In the genomic region with DNA sequence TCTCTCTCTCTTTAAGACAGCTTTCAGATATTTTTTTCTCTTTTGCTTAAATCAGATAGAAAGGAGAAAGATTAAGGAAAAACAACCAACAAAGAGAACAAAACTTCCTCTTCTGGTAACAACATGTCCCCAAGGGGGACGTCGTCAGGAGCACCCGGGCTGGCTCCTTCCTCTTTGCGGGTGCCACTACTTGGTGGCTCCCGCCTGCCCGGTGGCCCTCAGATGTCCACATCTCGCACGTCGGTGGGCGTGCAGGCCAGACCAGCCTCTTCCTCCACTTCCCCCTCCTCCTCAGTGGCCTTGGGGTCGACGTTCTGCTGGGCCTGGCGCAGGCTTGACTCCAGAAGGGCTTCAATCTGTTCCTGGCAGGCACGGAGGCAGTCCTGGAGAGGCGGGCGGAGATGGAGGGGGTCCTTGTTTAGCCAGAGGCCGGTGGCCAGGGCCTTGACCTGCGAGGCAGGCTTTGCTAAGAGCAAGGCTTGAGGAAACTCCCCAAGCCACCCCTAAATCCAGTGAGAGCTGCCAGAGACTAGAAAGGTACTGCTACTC, we compare ENCODE assay signal across 12 mouse cellular contexts. TPM values are rescaled to one million over a fixed set of nuclear protein-coding genes. Genes with fewer than 3 reads are reported as not detected.
DNase-seq lines count a peak whose midpoint lies in the region; ATAC-seq lines count a peak whose summit lies in the region.
"Had no signal": no experiment of that assay in that cellular context is flagged by ENCODE, and none has a peak within 500 bp of the region (broad histone marks: within the 10 kb centered on the region; RNA-seq: fewer than 3 reads in every experiment).

No protein-coding gene starts in this region.

- H3K9me3 ChIP-seq in heart, embryonic 10.5 days, result no peaks in the 10 kb centered on the region
- H3K9me3 ChIP-seq in heart, embryonic 12.5 days (replicated peaks), result no peaks in the 10 kb centered on the region
- no peaks in the 10 kb centered on the region for H3K9me3 ChIP-seq in limb, embryonic 12.5 days
- no peaks in the 10 kb centered on the region for H3K9me3 ChIP-seq in midbrain, embryonic 11.5 days (ENCODE audit: control insufficient read depth, low read length)

- DNase-seq in heart, embryonic 10.5 days (ENCODE audit: low spot score), result no peak
- peak; percentile 37 to 48 for DNase-seq in spleen, postnatal 36 days (ENCODE audit: low spot score in 2 of 2)
- DNase-seq in spleen, postnatal 10 days (ENCODE audit: low spot score in 2 of 2), result no peak
- DNase-seq in midbrain, embryonic 11.5 days (ENCODE audit: low spot score, missing footprints), result no peak
- no peak for DNase-seq in spleen, postnatal 4 days (ENCODE audit: low spot score in 2 of 2)

- H3K4me2 ChIP-seq in heart, embryonic 12.5 days, result no peak overlapping the region
- no peak overlapping the region for H3K4me2 ChIP-seq in limb, embryonic 12.5 days
- H3K4me2 ChIP-seq in midbrain, embryonic 11.5 days, result no peak overlapping the region

- ATAC-seq in heart, embryonic 12.5 days (ENCODE audit: insufficient number of reproducible peaks, low FRiP score), result no peak
- no peak for ATAC-seq in limb, embryonic 12.5 days (ENCODE audit: insufficient number of reproducible peaks, insufficient read depth, low FRiP score, low TSS enrichment, low read depth)
- no peak for ATAC-seq in midbrain, embryonic 11.5 days (ENCODE audit: low FRiP score)
- ATAC-seq: hindbrain, embryonic 16.5 days had no signal

- peaks cover 73% of the 10 kb centered on the region for H3K36me3 ChIP-seq in heart, embryonic 10.5 days
- peaks cover 69% of the 10 kb centered on the region for H3K36me3 ChIP-seq in heart, embryonic 12.5 days
- peaks cover 79% of the 10 kb centered on the region for H3K36me3 ChIP-seq in limb, embryonic 12.5 days
- H3K36me3 ChIP-seq in midbrain, embryonic 11.5 days (ENCODE audit: control insufficient read depth, insufficient read depth, low read length), result peaks cover 27% of the 10 kb centered on the region

- peaks cover 34% of the 10 kb centered on the region for H3K4me1 ChIP-seq in heart, embryonic 10.5 days
- H3K4me1 ChIP-seq in heart, embryonic 12.5 days (replicated peaks), result peaks cover 24% of the 10 kb centered on the region
- peaks cover 29% of the 10 kb centered on the region for H3K4me1 ChIP-seq in limb, embryonic 12.5 days (replicated peaks)
- H3K4me1 ChIP-seq in midbrain, embryonic 11.5 days (ENCODE audit: control insufficient read depth, insufficient read depth, low read length), result peaks cover 8% of the 10 kb centered on the region

- H3K27ac ChIP-seq in heart, embryonic 10.5 days, result 0 out of 2 replicates have a peak overlapping the region, but pooled peaks have one; percentile 13
- H3K27ac ChIP-seq in heart, embryonic 12.5 days (ENCODE audit: poor library complexity, severe bottlenecking), result no peak overlapping the region
- H3K27ac ChIP-seq in limb, embryonic 12.5 days, result peak overlapping the region; percentile 18; the same call in 1 of the 2 replicates
- H3K27ac ChIP-seq in midbrain, embryonic 11.5 days (ENCODE audit: low read depth, low read length), result no peak overlapping the region
- H3K27ac ChIP-seq: liver, embryonic 14.5 days had no signal

- no peaks in the 10 kb centered on the region for H3K27me3 ChIP-seq in heart, embryonic 10.5 days (ENCODE audit: insufficient read depth, poor library complexity, severe bottlenecking)
- H3K27me3 ChIP-seq in heart, embryonic 12.5 days (replicated peaks), result no peaks in the 10 kb centered on the region
- H3K27me3 ChIP-seq in limb, embryonic 12.5 days, result no peaks in the 10 kb centered on the region
- H3K27me3 ChIP-seq in midbrain, embryonic 11.5 days (ENCODE audit: control insufficient read depth, insufficient read depth, low read length), result no peaks in the 10 kb centered on the region

- H3K9ac ChIP-seq in heart, embryonic 12.5 days, result no peak overlapping the region
- no peak overlapping the region for H3K9ac ChIP-seq in limb, embryonic 12.5 days (replicated peaks)
- no peak overlapping the region for H3K9ac ChIP-seq in midbrain, embryonic 11.5 days (ENCODE audit: low read length)
- H3K9ac ChIP-seq: liver, embryonic 14.5 days had no signal

- H3K4me3 ChIP-seq in heart, embryonic 10.5 days, result no peak overlapping the region
- H3K4me3 ChIP-seq in heart, embryonic 12.5 days, result no peak overlapping the region
- no peak overlapping the region for H3K4me3 ChIP-seq in limb, embryonic 12.5 days (replicated peaks)
- no peak overlapping the region for H3K4me3 ChIP-seq in midbrain, embryonic 11.5 days (ENCODE audit: low read depth, low read length)
- H3K4me3 ChIP-seq: myocyte had no signal

- 78% methylated on average over 18 of the region's 18 CpGs for WGBS in heart, embryonic 10.5 days
- WGBS in heart, embryonic 12.5 days, result 79% methylated on average over 18 of the region's 18 CpGs
- 76% methylated on average over 18 of the region's 18 CpGs for WGBS in limb, embryonic 12.5 days
- WGBS in midbrain, embryonic 11.5 days, result 73% methylated on average over 18 of the region's 18 CpGs

RNA-seq across cellular contexts. Expression of gene Ccnd1, which starts 7.3 kb away (rescaled TPM):
- 92.1 and 96.5 TPM in 2 replicates for polyA plus RNA-seq in heart, embryonic 10.5 days (2016; fragmentation: Nextera tagmentation; extraction: Ambion mirVana)
- 81.2 and 89.9 TPM in 2 replicates for polyA plus RNA-seq in heart, embryonic 12.5 days (2016; fragmentation: Nextera tagmentation; extraction: Ambion mirVana)
- 165 and 178 TPM in 2 replicates for polyA plus RNA-seq in limb, embryonic 12.5 days (2016; fragmentation: Nextera tagmentation; extraction: Ambion mirVana)
- 285 and 288 TPM in 2 replicates for polyA plus RNA-seq in midbrain, embryonic 11.5 days (2014; fragmentation: Nextera tagmentation; extraction: Ambion mirVana)

RNA-seq across cellular contexts. Expression of gene LTO1, which starts 17.6 kb away (rescaled TPM):
- polyA plus RNA-seq in heart, embryonic 10.5 days (2016; fragmentation: Nextera tagmentation; extraction: Ambion mirVana), result 23.3 and 26.0 TPM in 2 replicates
- polyA plus RNA-seq in heart, embryonic 12.5 days (2016; fragmentation: Nextera tagmentation; extraction: Ambion mirVana), result 20.1 and 21.4 TPM in 2 replicates
- 26.1 and 27.9 TPM in 2 replicates for polyA plus RNA-seq in limb, embryonic 12.5 days (2016; fragmentation: Nextera tagmentation; extraction: Ambion mirVana)
- 28.0 TPM in 2 replicates for polyA plus RNA-seq in midbrain, embryonic 11.5 days (2014; fragmentation: Nextera tagmentation; extraction: Ambion mirVana)

RNA-seq across cellular contexts. Expression of gene Fgf15, which starts 36.1 kb away (rescaled TPM):
- polyA plus RNA-seq in heart, embryonic 10.5 days (2016; fragmentation: Nextera tagmentation; extraction: Ambion mirVana), result 0.41 and 1.5 TPM in 2 replicates
- polyA plus RNA-seq in heart, embryonic 12.5 days (2016; fragmentation: Nextera tagmentation; extraction: Ambion mirVana), result 0.10 TPM in 1 of 2 replicates, not detected in the other
- 0.42 and 0.76 TPM in 2 replicates for polyA plus RNA-seq in limb, embryonic 12.5 days (2016; fragmentation: Nextera tagmentation; extraction: Ambion mirVana)
- polyA plus RNA-seq in midbrain, embryonic 11.5 days (2014; fragmentation: Nextera tagmentation; extraction: Ambion mirVana), result 89.0 and 104 TPM in 2 replicates
- polyA plus RNA-seq: heart, embryonic 14.5 days; myocyte; stomach, embryonic 14.5 days had no signal

Comparison
In these comparisons a context has a peak if more than half of its experiments do, and no peak if none do; other contexts are left out.
1. DNase-seq: peak in spleen, postnatal 36 days (2 of 2); none in heart, embryonic 10.5 days (single experiment), spleen, postnatal 10 days (0 of 2), midbrain, embryonic 11.5 days (single experiment) and spleen, postnatal 4 days (0 of 2).
2. H3K27ac ChIP-seq: peak in heart, embryonic 10.5 days (single experiment) and limb, embryonic 12.5 days (single experiment); none in heart, embryonic 12.5 days (single experiment) and midbrain, embryonic 11.5 days (single experiment).
3. RNA of gene Fgf15, which starts 36.1 kb away (polyA plus RNA-seq): 89.0 to 104 TPM in midbrain, embryonic 11.5 days; 0.41 to 1.5 TPM in heart, embryonic 10.5 days, 0.42 to 0.76 TPM in limb, embryonic 12.5 days and 0.10 TPM in heart, embryonic 12.5 days; every median in the first group is over 10 times any median in the second.